Mouse (Mus musculus): Measurements from ENCODE around the gene Krtap5-5.

GRCm38 (mm10) chr7:142205488-142205887 is 24.3 kb downstream of the Krtap5-5 start:
- no peak for TF ChIP-seq CTCF (IDR thresholded peaks at IDR 0.05; ENCODE audit: insufficient read depth, low read length)
- TF ChIP-seq POLR2A (IDR thresholded peaks at IDR 0.05; ENCODE audit: borderline replicate concordance, extremely low read depth, low read depth, low read length): no peak

Data from lung, adult 2 months (tissue).